Mouse (Mus musculus): ENCODE data around the gene Agr2.

GRCm38 (mm10) chr12:35992711-35993110, at the start of gene Agr2:
- TF ChIP-seq CTCF (conservative IDR thresholded peaks at IDR 0.05; ENCODE audit: low read length): no peak
- no peak for TF ChIP-seq POU5F1 (IDR thresholded peaks at IDR 0.05; ENCODE audit: borderline replicate concordance, low read length)

Data from E14TG2a.4 (cell line).